Comparison of ENCODE assay signal across 17 mouse cellular contexts in the genomic region with DNA sequence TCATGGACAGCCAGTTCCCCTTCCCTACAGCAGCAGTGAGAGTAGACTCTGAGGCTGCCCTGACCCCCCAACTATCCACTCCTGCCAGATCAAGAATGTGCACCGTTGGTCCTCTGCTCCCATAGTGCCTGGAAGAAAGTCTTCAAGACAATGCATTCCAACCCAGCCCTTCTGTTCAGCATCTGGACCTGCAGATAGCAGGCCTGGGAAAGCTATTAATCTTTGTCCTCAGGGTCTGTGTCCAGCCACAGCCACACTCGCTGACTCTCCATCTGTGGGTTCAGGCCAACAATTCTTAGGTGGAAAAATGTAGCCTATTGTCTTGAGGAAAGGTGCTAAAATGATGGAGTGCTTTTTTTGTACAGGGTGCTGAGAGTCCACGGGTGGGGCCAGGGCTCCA. TPM values are rescaled to one million over a fixed set of nuclear protein-coding genes. Genes with fewer than 3 reads are reported as not detected.
DNase-seq lines count a peak whose midpoint lies in the region; ATAC-seq lines count a peak whose summit lies in the region.
"Had no signal": no experiment of that assay in that cellular context is flagged by ENCODE, and none has a peak within 500 bp of the region (broad histone marks: within the 10 kb centered on the region; RNA-seq: fewer than 3 reads in every experiment).

No protein-coding gene starts in this region.

- WGBS in heart, embryonic 15.5 days = 16% methylated on average over 3 of the region's 3 CpGs
- WGBS in midbrain, embryonic 16.5 days = 73% methylated on average over 3 of the region's 3 CpGs
- 75% methylated on average over 3 of the region's 3 CpGs for whole genome bisulfite sequencing in forebrain, embryonic 12.5 days

- H3K9ac ChIP-seq in heart, embryonic 15.5 days = no peak overlapping the region
- no peak overlapping the region for H3K9ac ChIP-seq in midbrain, embryonic 16.5 days (ENCODE audit: low read depth, low read length)
- no peak overlapping the region for H3K9ac ChIP-seq in forebrain, embryonic 12.5 days
- H3K9ac ChIP-seq: liver, embryonic 14.5 days had no signal

- peaks cover 90% of the 10 kb centered on the region for H3K4me1 ChIP-seq in heart, embryonic 15.5 days (replicated peaks)
- no peaks in the 10 kb centered on the region for H3K4me1 ChIP-seq in midbrain, embryonic 16.5 days (ENCODE audit: control insufficient read depth, insufficient read depth, low read length)
- peaks cover 9% of the 10 kb centered on the region for H3K4me1 ChIP-seq in forebrain, embryonic 12.5 days

- H3K27ac ChIP-seq in heart, embryonic 15.5 days = peak overlapping the region; percentile 92
- no peak overlapping the region for H3K27ac ChIP-seq in midbrain, embryonic 16.5 days (ENCODE audit: low read length)
- no peak overlapping the region for H3K27ac ChIP-seq in forebrain, embryonic 12.5 days
- H3K27ac ChIP-seq: embryonic facial prominence, embryonic 10.5 days; left cerebral cortex, adult 2 months; liver, embryonic 14.5 days had no signal

- no peaks in the 10 kb centered on the region for H3K9me3 ChIP-seq in heart, embryonic 15.5 days (replicated peaks)
- no peaks in the 10 kb centered on the region for H3K9me3 ChIP-seq in midbrain, embryonic 16.5 days (replicated peaks; ENCODE audit: control insufficient read depth, low read length, poor library complexity, severe bottlenecking)
- H3K9me3 ChIP-seq in forebrain, embryonic 12.5 days = no peaks in the 10 kb centered on the region
- H3K9me3 ChIP-seq: embryonic facial prominence, embryonic 10.5 days had no signal

- DNase-seq in embryo, embryonic 10 days (ENCODE audit: low spot score) = peak; percentile 57
- DNase-seq in embryo, embryonic 9.5 days (ENCODE audit: extremely low spot score) = no peak
- peak; percentile 29 for DNase-seq in kidney, postnatal 14 days
- DNase-seq in kidney, postnatal 4 days = no peak
- no peak for DNase-seq in left cerebral cortex, adult 9 months (ENCODE audit: low spot score in 2 of 2)
- DNase-seq: cerebellum, postnatal 10 days; spleen, adult 18-20 months; thymus, adult 2 months had no signal

- 0 out of 2 replicates have a peak, but pooled peaks cover under 1% of the 10 kb centered on the region for H3K36me3 ChIP-seq in heart, embryonic 15.5 days
- no peaks in the 10 kb centered on the region for H3K36me3 ChIP-seq in midbrain, embryonic 16.5 days (ENCODE audit: control insufficient read depth, insufficient read depth, low read length)
- no peaks in the 10 kb centered on the region for H3K36me3 ChIP-seq in forebrain, embryonic 12.5 days (replicated peaks)
- H3K36me3 ChIP-seq: embryonic facial prominence, embryonic 10.5 days had no signal

- no peak for ATAC-seq in heart, embryonic 15.5 days (replicated peaks; ENCODE audit: insufficient number of reproducible peaks, insufficient read depth, low FRiP score, low read depth)
- no peak for ATAC-seq in midbrain, embryonic 16.5 days
- no peak for ATAC-seq in forebrain, embryonic 12.5 days (ENCODE audit: low FRiP score)
- ATAC-seq: forebrain, embryonic 14.5 days; hindbrain, embryonic 16.5 days; intestine, postnatal 0 days had no signal

- H3K4me2 ChIP-seq in heart, embryonic 15.5 days = no peak overlapping the region
- H3K4me2 ChIP-seq in midbrain, embryonic 16.5 days (ENCODE audit: low read length) = no peak overlapping the region
- no peak overlapping the region for H3K4me2 ChIP-seq in forebrain, embryonic 12.5 days

- H3K4me3 ChIP-seq in heart, embryonic 15.5 days = no peak overlapping the region
- no peak overlapping the region for H3K4me3 ChIP-seq in midbrain, embryonic 16.5 days (ENCODE audit: low read depth, low read length)
- H3K4me3 ChIP-seq in forebrain, embryonic 12.5 days (replicated peaks) = no peak overlapping the region
- H3K4me3 ChIP-seq: embryonic facial prominence, embryonic 10.5 days; left cerebral cortex, adult 2 months had no signal

- H3K27me3 ChIP-seq in heart, embryonic 15.5 days = no peaks in the 10 kb centered on the region
- no peaks in the 10 kb centered on the region for H3K27me3 ChIP-seq in midbrain, embryonic 16.5 days (ENCODE audit: control insufficient read depth, insufficient read depth, low read depth, low read length)
- 0 out of 2 replicates have a peak, but pooled peaks cover 7% of the 10 kb centered on the region for H3K27me3 ChIP-seq in forebrain, embryonic 12.5 days

RNA-seq across cellular contexts. Expression of gene Mical2, which starts 54.8 kb away (rescaled TPM):
- polyA plus RNA-seq in heart, embryonic 15.5 days (2015; fragmentation: Nextera tagmentation; extraction: Ambion mirVana) = 132 and 134 TPM in 2 replicates
- polyA plus RNA-seq in midbrain, embryonic 16.5 days (2015; fragmentation: Nextera tagmentation; extraction: Ambion mirVana) = 3.5 and 5.1 TPM in 2 replicates
- polyA plus RNA-seq in forebrain, embryonic 12.5 days (2016; fragmentation: Nextera tagmentation; extraction: Ambion mirVana) = 2.3 and 3.4 TPM in 2 replicates

Comparison
In these comparisons a context has a peak if more than half of its experiments do, and no peak if none do; other contexts are left out.
1. DNase-seq: peak in embryo, embryonic 10 days (single experiment) and kidney, postnatal 14 days (single experiment); none in embryo, embryonic 9.5 days (single experiment), kidney, postnatal 4 days (0 of 2) and left cerebral cortex, adult 9 months (0 of 2).
2. RNA of gene Mical2, which starts 54.8 kb away (polyA plus RNA-seq): 132 to 134 TPM in heart, embryonic 15.5 days; 3.5 to 5.1 TPM in midbrain, embryonic 16.5 days and 2.3 to 3.4 TPM in forebrain, embryonic 12.5 days; every median in the first group is over 10 times any median in the second.